Mouse (Mus musculus) activated CD4-positive, CD25-positive, alpha-beta regulatory T cell, adult 4 months (primary cell): ENCODE results near the gene Slc27a3. TPM values are rescaled to one million over a fixed set of nuclear protein-coding genes. Genes with fewer than 3 reads are reported as not detected.

Experiments
- ATAC-seq: one replicate; pipeline ENCODE4 v1.8.0; 2017
- polyA plus RNA-seq, 2 experiments: library from polyadenylated mRNA; unstranded; fragments of 100-300 nt; shearing (Covaris generic); gene quantifications; one replicate each; pipeline ENCODE4 v1.2.1; 2017

Slc27a3 gene
- polyA plus RNA-seq, 2 experiments from 2014 or later: 0.21 TPM; not detected in 1

GRCm38 (mm10) chr3:90338190-90338589 is 51.5 kb downstream of the Slc27a3 start:
- ATAC-seq: no peak

- no peak for ATAC-seq
Observed at GRCm38 (mm10) chr3:90335517-90335916, 54.2 kb downstream of the Slc27a3 start.

Other genes starting within 250 kb of the Slc27a3 start
- gene Rps27, start 176.3 kb downstream of the Slc27a3 start, polyA plus RNA-seq: 1,000 to 10,000 TPM; 7,353 to 7,820 TPM
- gene Rab13, start 176.2 kb downstream of the Slc27a3 start, polyA plus RNA-seq: under 1 TPM in 1 of 2 experiments, not detected in 1; 0.62 TPM
- 10 to 100 TPM; 74.8 to 85.6 TPM for gene Jtb, start 158.3 kb downstream of the Slc27a3 start, polyA plus RNA-seq
- gene Creb3l4, start 146.4 kb downstream of the Slc27a3 start, polyA plus RNA-seq: not detected
- gene Slc39a1, start 141.8 kb downstream of the Slc27a3 start, polyA plus RNA-seq: 10 to 100 TPM; 48.5 to 65.9 TPM
- gene Crtc2, start 135.8 kb downstream of the Slc27a3 start, polyA plus RNA-seq: 10 to 100 TPM; 33.2 to 42.9 TPM
- gene Dennd4b, start 124.8 kb downstream of the Slc27a3 start, polyA plus RNA-seq: 10 to 100 TPM; 15.8 to 25.5 TPM
- 10 to 100 TPM; 20.3 to 21.3 TPM for gene Gatad2b, start 96.8 kb downstream of the Slc27a3 start, polyA plus RNA-seq
- gene Ints3, start 43.7 kb upstream of the Slc27a3 start, polyA plus RNA-seq: 10 to 100 TPM; 13.8 to 17.2 TPM
- not detected for gene Npr1, start 75.9 kb upstream of the Slc27a3 start, polyA plus RNA-seq
- 100 to 1,000 TPM in 1 of 2 experiments, 10 to 100 TPM in 1; 99.7 to 101 TPM for gene Ilf2, start 86.2 kb upstream of the Slc27a3 start, polyA plus RNA-seq
- 10 to 100 TPM; 48.3 to 56.3 TPM for gene Snapin, start 101.1 kb upstream of the Slc27a3 start, polyA plus RNA-seq
- gene Chtop, start 119.6 kb upstream of the Slc27a3 start, polyA plus RNA-seq: 10 to 100 TPM; 43.5 to 67.8 TPM
- 1 to 10 TPM; 5.6 to 6.6 TPM for gene S100a1, start 124.5 kb upstream of the Slc27a3 start, polyA plus RNA-seq
- gene S100a13, start 124.5 kb upstream of the Slc27a3 start, polyA plus RNA-seq: 100 to 1,000 TPM; 235 to 298 TPM
- under 1 TPM in 1 of 2 experiments, not detected in 1; 0.47 TPM for gene S100a14, start 136.9 kb upstream of the Slc27a3 start, polyA plus RNA-seq
- not detected for gene S100a16, start 147.3 kb upstream of the Slc27a3 start, polyA plus RNA-seq
- 1 to 10 TPM; 2.6 to 3.2 TPM for gene S100a3, start 170.6 kb upstream of the Slc27a3 start, polyA plus RNA-seq
- gene S100a2, start 200.3 kb upstream of the Slc27a3 start, polyA plus RNA-seq: not detected
- gene Gm42674, start 212.0 kb upstream of the Slc27a3 start, polyA plus RNA-seq: not detected
- gene S100a4, start 213.8 kb upstream of the Slc27a3 start, polyA plus RNA-seq: 100 to 1,000 TPM; 152 to 248 TPM
- not detected for gene S100a5, start 218.6 kb upstream of the Slc27a3 start, polyA plus RNA-seq
- gene S100a6, start 222.9 kb upstream of the Slc27a3 start, polyA plus RNA-seq: 100 to 1,000 TPM; 548 to 785 TPM